Mouse (Mus musculus): Measurements from ENCODE around the gene Cdc42bpg. TPM values are rescaled to one million over a fixed set of nuclear protein-coding genes. Genes with fewer than 3 reads are reported as not detected.
A peak's percentile ranks its signal among the peaks of the same experiment; 100 is the strongest.

Gene Cdc42bpg
- total and polyA plus RNA-seq, 3 experiments = 0.79 to 4.2 (median 2.3) TPM

DNA sequence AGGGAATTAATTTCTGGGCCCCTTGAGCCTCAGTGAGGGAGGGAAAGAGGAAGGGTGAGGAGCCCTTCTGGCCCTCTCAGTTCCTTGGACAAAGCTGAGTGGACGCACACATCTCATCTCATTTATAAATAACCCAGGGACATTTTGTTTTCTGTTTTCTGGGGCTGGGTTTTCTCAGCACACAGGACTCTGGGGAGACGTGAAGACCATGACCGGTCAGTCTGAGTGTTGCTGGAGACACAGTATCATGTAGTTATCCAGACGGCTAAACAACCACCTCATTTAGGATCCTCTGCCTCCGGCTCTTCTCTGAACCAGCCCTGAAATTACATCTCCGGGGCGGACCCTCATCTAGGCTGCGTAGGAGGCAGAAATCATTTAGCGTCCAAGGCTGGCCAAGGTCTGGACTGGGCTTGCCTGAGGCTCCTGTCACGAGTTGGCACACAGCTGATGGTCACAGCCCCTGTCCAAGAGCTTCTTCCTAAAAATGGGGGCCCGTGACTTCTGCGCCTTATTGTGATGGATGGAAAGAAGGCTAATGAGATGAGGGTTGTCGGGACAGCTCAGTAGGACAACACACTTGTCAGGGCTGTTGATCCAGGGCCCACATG lies 32.2 kb upstream of the Cdc42bpg start:
- Histone ChIP-seq H3K79me2 (replicated peaks; ENCODE audit: control insufficient read depth, extremely low read depth, insufficient read depth, poor library complexity, severe bottlenecking) (peaks cover 29% of the 10 kb centered on the region), H3K27me3 (replicated peaks) (no peaks in the 10 kb centered on the region), H3K4me3 (replicated peaks in 1 of 3; ENCODE audit: low read depth in 2 of 3, low read length in 2 of 3, poor library complexity in 1 of 3) (no peak overlapping the region), H3K9me3 (replicated peaks; ENCODE audit: low read length) (no peaks in the 10 kb centered on the region), H3K4me1 (ENCODE audit: control insufficient read depth in 1 of 2, insufficient read depth in 2 of 2) (peaks cover 14 to 43% of the 10 kb centered on the region in 2 experiments), H3K4me2 (ENCODE audit: insufficient read depth, low read depth, poor library complexity, severe bottlenecking) (peak overlapping the region; percentile 50; the same call in 1 of the 2 replicates), H3K27ac (ENCODE audit: insufficient read depth, low read depth) (peak overlapping the region; percentile 47), H3K9ac (ENCODE audit: insufficient read depth, low read depth) (0 out of 2 replicates have a peak overlapping the region, but pooled peaks have one; percentile 6), H3K36me3 (replicated peaks in 1 of 2; ENCODE audit: control insufficient read depth in 1 of 2, insufficient read depth in 1 of 2, low read length in 1 of 2) (peaks cover 10 to 14% of the 10 kb centered on the region in 2 experiments)
- no peak for DNase-seq (ENCODE audit: extremely low read depth)
- TF ChIP-seq PAX5 (IDR thresholded peaks at IDR 0.05; ENCODE audit: low read length) (no peak), ZKSCAN1 (IDR thresholded peaks at IDR 0.05; ENCODE audit: borderline replicate concordance, low read depth, low read length) (no peak), MAZ (IDR thresholded peaks at IDR 0.05; ENCODE audit: low read depth, low read length) (no peak), JUND (conservative IDR thresholded peaks at IDR 0.05; ENCODE audit: low read depth, low read length) (no peak), MEF2A (IDR thresholded peaks at IDR 0.05; ENCODE audit: borderline replicate concordance, low read depth, low read length) (no peak), GABPA (IDR thresholded peaks at IDR 0.05; ENCODE audit: insufficient replicate concordance, low read depth, low read length) (no peak), JUN (IDR thresholded peaks at IDR 0.05; ENCODE audit: insufficient read depth, low read depth, low read length) (no peak), NRF1 (IDR thresholded peaks at IDR 0.05; ENCODE audit: low read depth, low read length) (no peak)
- dilution Hi-C loops (cut with MboI; ENCODE audit: extremely low pct_ligation_motif_present, extremely low pct_unique_long_range_greater_than_20kb, low sequenced_read_pairs) = no loop called here
- in situ Hi-C loops (cut with MboI; ENCODE audit: low pct_ligation_motif_present, low pct_unique_long_range_greater_than_20kb, low sequenced_read_pairs) = no loop called here

GRCm38 (mm10) chr19:6275740-6276389 lies 30.4 kb upstream of the Cdc42bpg start:
- Histone ChIP-seq H3K4me1 (ENCODE audit: control insufficient read depth in 1 of 2, insufficient read depth in 2 of 2) (peaks cover 14 to 41% of the 10 kb centered on the region in 2 experiments), H3K36me3 (replicated peaks in 1 of 2; ENCODE audit: control insufficient read depth in 1 of 2, insufficient read depth in 1 of 2, low read length in 1 of 2) (peaks cover 27 to 29% of the 10 kb centered on the region in 2 experiments), H3K4me2 (ENCODE audit: insufficient read depth, low read depth, poor library complexity, severe bottlenecking) (peak overlapping the region; percentile 78), H3K9ac (ENCODE audit: insufficient read depth, low read depth) (peak overlapping the region; percentile 87), H3K4me3 (replicated peaks in 1 of 3; ENCODE audit: low read depth in 2 of 3, low read length in 2 of 3, poor library complexity in 1 of 3) (peak overlapping the region; percentile 53 to 99 (median 74)), H3K9me3 (replicated peaks; ENCODE audit: low read length) (no peaks in the 10 kb centered on the region), H3K27me3 (replicated peaks) (no peaks in the 10 kb centered on the region), H3K79me2 (replicated peaks; ENCODE audit: control insufficient read depth, extremely low read depth, insufficient read depth, poor library complexity, severe bottlenecking) (peaks cover 47% of the 10 kb centered on the region), H3K27ac (ENCODE audit: insufficient read depth, low read depth) (peak overlapping the region; percentile 90)
- peak; percentile 81 for DNase-seq (ENCODE audit: extremely low read depth)
- dilution Hi-C loops (cut with MboI; ENCODE audit: extremely low pct_ligation_motif_present, extremely low pct_unique_long_range_greater_than_20kb, low sequenced_read_pairs) = no loop called here
- in situ Hi-C loops (cut with MboI; ENCODE audit: low pct_ligation_motif_present, low pct_unique_long_range_greater_than_20kb, low sequenced_read_pairs) = no loop called here
- TF ChIP-seq HCFC1 (IDR thresholded peaks at IDR 0.05; ENCODE audit: low read depth, low read length) = no peak
- TF ChIP-seq MYC (IDR thresholded peaks at IDR 0.05; ENCODE audit: low read depth, low read length) = no peak; the same call in 1 of the 2 replicates
- no peak for TF ChIP-seq ZMIZ1 (IDR thresholded peaks at IDR 0.05; ENCODE audit: low read depth, low read length)
- peak; percentile 75 for TF ChIP-seq ETS1 (conservative IDR thresholded peaks at IDR 0.05; ENCODE audit: low read depth, low read length)
- peak; percentile 1; the same call in 1 of the 2 replicates for TF ChIP-seq POLR2A (IDR thresholded peaks at IDR 0.05; ENCODE audit: low read depth, low read length)
- no peak for TF ChIP-seq CHD1 (IDR thresholded peaks at IDR 0.05; ENCODE audit: low read depth, low read length)
- TF ChIP-seq RCOR1 (conservative IDR thresholded peaks at IDR 0.05; ENCODE audit: low read depth, low read length) = 0 out of 2 replicates have a peak, but pooled peaks have one; percentile 19
- no peak for TF ChIP-seq SMC3 (IDR thresholded peaks at IDR 0.05; ENCODE audit: low read depth, low read length)
- no peak for TF ChIP-seq GABPA (IDR thresholded peaks at IDR 0.05; ENCODE audit: insufficient replicate concordance, low read depth, low read length)
- TF ChIP-seq CTCF (conservative IDR thresholded peaks at IDR 0.05 in 1 of 2, IDR thresholded peaks at IDR 0.05 in 1 of 2; ENCODE audit: low read depth in 2 of 2, low read length in 2 of 2) = peak in 1 of 2 experiments; percentile 39; a peak in 2 of 4 replicates
- TF ChIP-seq POLR2AphosphoS2 (IDR thresholded peaks at IDR 0.05; ENCODE audit: low read depth, low read length) = no peak
- TF ChIP-seq CHD2 (IDR thresholded peaks at IDR 0.05; ENCODE audit: low read length) = no peak
- no peak for TF ChIP-seq ZC3H11A (IDR thresholded peaks at IDR 0.05; ENCODE audit: low read depth, low read length)
- 0 out of 2 replicates have a peak, but pooled peaks have one; percentile 54 for TF ChIP-seq TBP (conservative IDR thresholded peaks at IDR 0.05; ENCODE audit: low read depth, low read length)
- peak; percentile 77 for TF ChIP-seq TCF12 (IDR thresholded peaks at IDR 0.05; ENCODE audit: low read depth, low read length)
- TF ChIP-seq MAFK (IDR thresholded peaks at IDR 0.05; ENCODE audit: insufficient replicate concordance, low read length) = 0 out of 2 replicates have a peak, but pooled peaks have one; percentile 11
- peak; percentile 49; the same call in 1 of the 2 replicates for TF ChIP-seq JUND (conservative IDR thresholded peaks at IDR 0.05; ENCODE audit: low read depth, low read length)
- TF ChIP-seq ELF1 (IDR thresholded peaks at IDR 0.05; ENCODE audit: low read depth, low read length) = peak; percentile 57
- TF ChIP-seq SIN3A (IDR thresholded peaks at IDR 0.05; ENCODE audit: low read length) = peak; percentile 82
- peak; percentile 90 for TF ChIP-seq EP300 (IDR thresholded peaks at IDR 0.05; ENCODE audit: low read length)
- TF ChIP-seq NELFE (IDR thresholded peaks at IDR 0.05; ENCODE audit: low read depth, low read length) = no peak
- no peak for TF ChIP-seq MAZ (IDR thresholded peaks at IDR 0.05; ENCODE audit: low read depth, low read length)
- TF ChIP-seq MEF2A (IDR thresholded peaks at IDR 0.05; ENCODE audit: borderline replicate concordance, low read depth, low read length) = peak; percentile 43; the same call in 1 of the 2 replicates
- peak; percentile 81 for TF ChIP-seq IRF4 (IDR thresholded peaks at IDR 0.05; ENCODE audit: low read depth, low read length)
